Mouse (Mus musculus) CH12.LX (cell line): ENCODE data around the gene Pars2.

Source experiments
- CTCF ChIP-seq, 2 experiments: IDR thresholded peaks in 1 of 2; conservative IDR thresholded peaks in 1 of 2; 2 replicates each; pipeline ENCODE4 v1.5.1; 2011 to 2012; ENCODE audit warnings: low read depth in 2 of 2, low read length in 2 of 2, improper control_type of control experiment in 1 of 2, inconsistent platforms in 1 of 2, mild to moderate bottlenecking in 1 of 2, moderate library complexity in 1 of 2
- EP300 ChIP-seq: IDR thresholded peaks from 2 replicates; pipeline ENCODE4 v1.6.1; 2011; ENCODE audit warnings: low read length, improper control_type of control experiment
- GABPA ChIP-seq: IDR thresholded peaks from 2 replicates; pipeline ENCODE4 v1.6.1; 2012; ENCODE audit warnings: low read depth, low read length, improper control_type of control experiment, inconsistent platforms; ENCODE audit not compliant: insufficient replicate concordance
- MAZ ChIP-seq: IDR thresholded peaks from 2 replicates; pipeline ENCODE4 v1.6.1; 2012; ENCODE audit warnings: low read depth, mild to moderate bottlenecking, inconsistent platforms, low read length, improper control_type of control experiment, moderate library complexity
- MXI1 ChIP-seq: IDR thresholded peaks from 2 replicates; pipeline ENCODE4 v1.6.1; 2011; ENCODE audit warnings: mild to moderate bottlenecking, low read depth, low read length, improper control_type of control experiment
- NRF1 ChIP-seq: IDR thresholded peaks from 2 replicates; pipeline ENCODE4 v1.6.1; 2014; ENCODE audit warnings: low read depth, mild to moderate bottlenecking, inconsistent platforms, low read length, improper control_type of control experiment, moderate library complexity
- POLR2A ChIP-seq: IDR thresholded peaks from 2 replicates; pipeline ENCODE4 v1.6.1; 2011; ENCODE audit warnings: low read depth, mild to moderate bottlenecking, improper control_type of control experiment, low read length
- USF1 ChIP-seq: IDR thresholded peaks from 2 replicates; pipeline ENCODE4 v1.6.1; 2014; ENCODE audit warnings: low read depth, mild to moderate bottlenecking, inconsistent platforms, low read length, improper control_type of control experiment
- ZKSCAN1 ChIP-seq: IDR thresholded peaks from 2 replicates; pipeline ENCODE4 v1.6.1; 2012; ENCODE audit warnings: low read depth, inconsistent platforms, low read length, improper control_type of control experiment, borderline replicate concordance
- ZMIZ1 ChIP-seq: IDR thresholded peaks from 2 replicates; pipeline ENCODE4 v1.6.1; 2012; ENCODE audit warnings: low read depth, mild to moderate bottlenecking, inconsistent platforms, low read length, improper control_type of control experiment

GRCm38 (mm10) chr4:106644218-106644610 lies 6.7 kb upstream of the Pars2 start:
- TF ChIP-seq MAZ (no peak), CTCF (conservative IDR thresholded peaks at IDR 0.05 in 1 of 2, IDR thresholded peaks at IDR 0.05 in 1 of 2; ENCODE audit: low read depth in 2 of 2, low read length in 2 of 2) (no peak), GABPA (no peak), MXI1 (no peak), NRF1 (no peak), ZMIZ1 (no peak), POLR2A (no peak), ZKSCAN1 (no peak), USF1 (no peak), EP300 (no peak)
